Mouse (Mus musculus): ENCODE measurements at regions not wholly inside any gene's neighbourhood (a gene's known extent, or its start where the extent isn't known, plus 50 kb on each side); places are given as distances from the start of the nearest gene placed in this dataset.

DNA sequence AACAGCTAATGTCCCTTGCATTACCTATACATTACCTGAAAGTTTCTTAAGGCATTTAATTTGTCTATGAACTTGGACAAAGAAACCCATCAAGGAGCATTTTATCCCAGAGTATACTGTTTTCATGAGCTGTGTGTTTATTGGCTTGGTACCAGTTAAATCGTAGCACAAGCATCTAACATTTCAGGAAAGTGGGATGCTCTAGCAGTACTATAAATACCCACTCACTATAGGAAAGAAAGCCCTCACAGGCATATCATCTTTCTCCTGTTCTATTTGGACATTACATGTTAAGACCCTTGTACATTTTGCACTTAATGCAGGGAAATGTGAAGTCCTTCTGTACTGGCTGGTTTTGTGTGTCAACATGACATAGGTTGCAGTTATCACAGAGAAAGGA, 163.9 kb downstream of the Ptprc start:
- Histone ChIP-seq H3K4me1 (peaks cover 9% of the 10 kb centered on the region; the same call in 1 of the 2 replicates), H3K4me2 (replicated peaks) (no peak overlapping the region), H3K36me3 (no peaks in the 10 kb centered on the region), H3K4me3 (no peak overlapping the region), H3K9ac (no peak overlapping the region), H3K27me3 (no peaks in the 10 kb centered on the region), H3K27ac (no peak overlapping the region), H3K9me3 (no peaks in the 10 kb centered on the region)
- 58% methylated on average over 1 of the region's 1 CpGs for WGBS
- no peak for ATAC-seq (ENCODE audit: insufficient number of reproducible peaks, insufficient read depth, low FRiP score, low TSS enrichment)

DNA sequence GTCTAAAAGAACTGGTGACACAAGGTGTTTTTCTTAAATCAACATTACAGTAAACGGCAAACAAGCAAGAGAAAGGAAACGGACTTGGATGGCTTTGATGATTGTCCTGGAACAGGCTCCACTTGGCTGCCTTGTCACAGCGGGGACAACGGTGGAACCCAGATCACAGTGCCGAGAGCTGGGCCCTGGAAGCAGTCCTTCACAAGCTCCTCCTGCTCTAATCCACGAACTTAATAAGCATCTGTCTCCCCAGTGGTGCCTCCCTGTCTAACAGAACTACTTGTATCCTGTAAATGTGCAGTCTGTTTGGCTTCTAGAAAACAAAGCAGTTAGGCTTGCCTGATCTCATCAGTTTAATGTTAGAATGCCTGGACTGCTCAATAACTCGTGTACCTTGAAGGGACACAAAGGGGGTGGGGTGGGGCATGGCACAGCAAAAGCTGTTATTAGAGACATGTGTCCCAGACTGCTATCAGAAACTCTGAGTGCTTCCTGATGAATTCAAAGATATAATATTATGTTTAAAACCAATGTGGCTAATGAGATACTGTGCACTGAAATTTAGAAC, 164.5 kb downstream of the Ptprc start:
- Histone ChIP-seq H3K27ac (0 out of 2 replicates have a peak overlapping the region, but pooled peaks have one; percentile 23), H3K27me3 (no peaks in the 10 kb centered on the region), H3K4me3 (no peak overlapping the region), H3K4me1 (peaks cover 9% of the 10 kb centered on the region; the same call in 1 of the 2 replicates), H3K9me3 (no peaks in the 10 kb centered on the region), H3K9ac (no peak overlapping the region), H3K4me2 (replicated peaks) (no peak overlapping the region), H3K36me3 (no peaks in the 10 kb centered on the region)
- ATAC-seq (ENCODE audit: insufficient number of reproducible peaks, insufficient read depth, low FRiP score, low TSS enrichment), result no peak
- WGBS, result 39% methylated on average over 7 of the region's 7 CpGs

DNA sequence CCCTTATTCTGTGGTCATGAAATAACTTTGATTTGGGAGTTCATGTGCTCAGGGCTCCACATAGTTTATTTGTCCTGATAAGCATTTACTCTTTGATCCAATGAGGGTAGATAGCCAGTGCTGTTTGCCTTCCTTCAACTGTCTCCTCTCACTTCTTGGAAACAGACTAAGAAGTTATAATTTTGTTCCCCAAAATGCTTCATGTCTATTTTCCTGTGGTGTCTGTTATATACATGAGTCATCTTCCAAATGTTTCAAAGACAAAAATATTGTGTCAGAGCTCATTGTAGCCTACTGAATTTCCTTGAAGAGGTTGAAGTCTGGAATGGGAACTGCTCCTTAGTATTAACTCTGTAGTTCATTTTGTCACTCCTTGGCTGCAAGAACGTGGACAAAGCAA, 168.7 kb downstream of the Ptprc start:
- Histone ChIP-seq H3K9me3 (no peaks in the 10 kb centered on the region), H3K4me3 (no peak overlapping the region), H3K4me2 (replicated peaks) (no peak overlapping the region), H3K4me1 (peaks cover 9% of the 10 kb centered on the region; the same call in 1 of the 2 replicates), H3K9ac (no peak overlapping the region), H3K36me3 (no peaks in the 10 kb centered on the region), H3K27ac (no peak overlapping the region), H3K27me3 (no peaks in the 10 kb centered on the region)
- WGBS, result 61% methylated on average over 1 of the region's 1 CpGs
- ATAC-seq (ENCODE audit: insufficient number of reproducible peaks, insufficient read depth, low FRiP score, low TSS enrichment), result no peak

- Histone ChIP-seq H3K9me3 (no peaks in the 10 kb centered on the region), H3K27me3 (no peaks in the 10 kb centered on the region), H3K9ac (no peak overlapping the region), H3K4me1 (no peaks in the 10 kb centered on the region), H3K4me3 (no peak overlapping the region), H3K27ac (no peak overlapping the region), H3K4me2 (replicated peaks) (no peak overlapping the region), H3K36me3 (no peaks in the 10 kb centered on the region)
- ATAC-seq (ENCODE audit: insufficient number of reproducible peaks, insufficient read depth, low FRiP score, low TSS enrichment), result no peak
- 57% methylated on average over 2 of the region's 2 CpGs for WGBS
Observed at GRCm38 (mm10) chr1:138004319-138004718, 171.2 kb downstream of the Ptprc start.

GRCm38 (mm10) chr1:137999268-137999900, 176.1 kb downstream of the Ptprc start:
- H3K27ac ChIP-seq, result no peak overlapping the region
- H3K27me3 ChIP-seq, result no peaks in the 10 kb centered on the region
- 76% methylated on average over 3 of the region's 3 CpGs for WGBS
- no peak overlapping the region for H3K9ac ChIP-seq
- no peak overlapping the region for H3K4me2 ChIP-seq (replicated peaks)
- H3K4me3 ChIP-seq, result no peak overlapping the region
- no peak for ATAC-seq (ENCODE audit: insufficient number of reproducible peaks, insufficient read depth, low FRiP score, low TSS enrichment)
- H3K4me1 ChIP-seq, result no peaks in the 10 kb centered on the region
- no peaks in the 10 kb centered on the region for H3K9me3 ChIP-seq
- no peaks in the 10 kb centered on the region for H3K36me3 ChIP-seq

DNA sequence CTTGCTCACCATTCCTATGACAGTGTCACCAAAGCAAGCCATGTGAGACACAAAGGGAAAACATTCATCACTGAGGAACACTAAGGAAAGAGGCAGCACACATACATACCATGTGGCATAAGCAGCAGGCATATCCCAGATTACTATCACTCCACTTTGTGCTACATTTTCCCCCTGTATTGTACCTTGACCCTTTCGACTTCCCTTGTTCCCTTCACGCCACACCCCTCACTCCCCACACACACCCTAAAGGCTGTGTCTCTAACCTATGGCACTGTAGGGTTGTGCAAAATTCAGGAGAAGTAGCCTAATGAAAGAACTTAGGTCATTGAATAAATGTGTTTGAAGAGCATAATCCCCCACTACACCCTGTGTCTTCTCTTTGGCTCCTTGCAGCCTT, 179.5 kb downstream of the Ptprc start:
- H3K4me2 ChIP-seq (replicated peaks), result no peak overlapping the region
- no peaks in the 10 kb centered on the region for H3K27me3 ChIP-seq
- no peaks in the 10 kb centered on the region for H3K9me3 ChIP-seq
- no peak overlapping the region for H3K4me3 ChIP-seq
- no peaks in the 10 kb centered on the region for H3K4me1 ChIP-seq
- no peak for ATAC-seq (ENCODE audit: insufficient number of reproducible peaks, insufficient read depth, low FRiP score, low TSS enrichment)
- WGBS, result 90% methylated on average over 2 of the region's 2 CpGs
- no peak overlapping the region for H3K27ac ChIP-seq
- H3K36me3 ChIP-seq, result no peaks in the 10 kb centered on the region
- no peak overlapping the region for H3K9ac ChIP-seq

GRCm38 (mm10) chr1:137991936-137992335, 183.6 kb downstream of the Ptprc start:
- Histone ChIP-seq H3K4me1 (no peaks in the 10 kb centered on the region), H3K27ac (no peak overlapping the region), H3K4me2 (replicated peaks) (no peak overlapping the region), H3K27me3 (no peaks in the 10 kb centered on the region), H3K9me3 (no peaks in the 10 kb centered on the region), H3K9ac (no peak overlapping the region), H3K36me3 (no peaks in the 10 kb centered on the region), H3K4me3 (no peak overlapping the region)
- ATAC-seq (ENCODE audit: insufficient number of reproducible peaks, insufficient read depth, low FRiP score, low TSS enrichment), result no peak
- WGBS, result 78% methylated on average over 1 of the region's 1 CpGs

GRCm38 (mm10) chr1:137991412-137991811, 184.1 kb downstream of the Ptprc start:
- ATAC-seq (ENCODE audit: insufficient number of reproducible peaks, insufficient read depth, low FRiP score, low TSS enrichment), result no peak
- Histone ChIP-seq H3K4me1 (no peaks in the 10 kb centered on the region), H3K4me2 (replicated peaks) (no peak overlapping the region), H3K4me3 (no peak overlapping the region), H3K9ac (no peak overlapping the region), H3K9me3 (no peaks in the 10 kb centered on the region), H3K27ac (no peak overlapping the region), H3K27me3 (no peaks in the 10 kb centered on the region), H3K36me3 (no peaks in the 10 kb centered on the region)
- 89% methylated on average over 5 of the region's 5 CpGs for WGBS

DNA sequence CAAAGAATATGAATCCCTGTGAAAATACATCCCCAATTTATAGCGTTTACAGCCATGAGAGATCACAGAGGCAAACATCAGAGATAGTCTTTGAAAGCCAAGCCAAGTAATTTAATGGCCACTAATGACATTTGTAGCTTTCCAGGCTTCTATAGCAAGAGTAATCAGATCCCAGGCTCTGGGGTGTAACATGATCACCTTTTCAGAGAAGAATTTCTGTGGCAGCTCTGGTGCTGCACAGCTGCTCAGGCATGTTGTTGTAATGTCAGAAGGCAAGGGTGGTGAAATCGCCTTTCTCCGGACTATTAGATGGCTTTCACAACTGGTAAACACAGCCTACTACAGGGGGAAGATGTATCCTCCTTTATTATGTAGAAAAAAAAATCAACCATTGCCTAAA, 202.1 kb downstream of the Ptprc start:
- 11% methylated on average over 3 of the region's 3 CpGs for WGBS
- H3K36me3 ChIP-seq, result peaks cover 4% of the 10 kb centered on the region; the same call in 1 of the 2 replicates
- H3K4me3 ChIP-seq, result no peak overlapping the region
- H3K27me3 ChIP-seq, result no peaks in the 10 kb centered on the region
- H3K9ac ChIP-seq, result no peak overlapping the region
- peak; percentile 73; the same call in 1 of the 2 replicates for ATAC-seq (ENCODE audit: insufficient number of reproducible peaks, insufficient read depth, low FRiP score, low TSS enrichment)
- peaks cover 11% of the 10 kb centered on the region for H3K4me1 ChIP-seq
- H3K27ac ChIP-seq, result peak overlapping the region; percentile 70
- no peak overlapping the region for H3K4me2 ChIP-seq (replicated peaks)
- no peaks in the 10 kb centered on the region for H3K9me3 ChIP-seq

DNA sequence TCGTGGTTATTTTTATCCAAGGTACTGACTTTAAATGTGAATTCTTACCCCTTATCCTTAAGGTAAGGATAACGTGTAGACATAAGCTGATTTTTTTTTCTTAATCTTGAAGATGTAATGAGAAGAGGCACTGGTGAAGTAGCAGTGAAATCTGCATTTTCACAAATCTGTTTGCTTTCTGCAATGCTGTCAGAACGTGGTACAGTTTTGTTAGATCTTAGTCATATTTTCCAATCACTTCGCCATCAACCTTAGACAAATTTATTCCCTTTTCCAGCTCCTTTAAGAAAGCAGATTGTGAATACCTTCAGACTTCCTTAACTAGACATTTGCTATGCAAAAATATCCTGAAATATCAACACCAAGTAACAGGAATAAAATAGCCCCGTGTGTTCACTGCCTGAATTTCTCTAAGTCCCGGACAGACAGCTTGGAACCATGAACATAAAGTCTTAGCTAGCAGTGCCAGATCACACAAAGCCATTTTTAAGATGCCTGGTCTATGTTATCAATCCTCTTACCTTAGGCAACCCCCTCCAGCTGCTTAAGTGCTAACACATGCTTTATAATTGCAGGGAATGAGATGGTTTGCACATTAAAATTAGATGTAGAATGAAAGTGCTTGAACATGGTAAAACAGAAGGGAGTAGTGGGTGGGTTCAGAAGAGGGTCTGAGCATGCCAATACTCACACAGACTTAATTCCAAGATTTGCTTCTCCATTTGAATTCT, 202.7 kb downstream of the Ptprc start:
- no peak overlapping the region for H3K4me3 ChIP-seq
- ATAC-seq (ENCODE audit: insufficient number of reproducible peaks, insufficient read depth, low FRiP score, low TSS enrichment), result no peak
- no peaks in the 10 kb centered on the region for H3K27me3 ChIP-seq
- 38% methylated on average over 6 of the region's 6 CpGs for WGBS
- no peak overlapping the region for H3K9ac ChIP-seq
- H3K36me3 ChIP-seq, result peaks cover 4% of the 10 kb centered on the region; the same call in 1 of the 2 replicates
- H3K9me3 ChIP-seq, result no peaks in the 10 kb centered on the region
- H3K4me2 ChIP-seq (replicated peaks), result no peak overlapping the region
- H3K4me1 ChIP-seq, result peaks cover 11% of the 10 kb centered on the region
- H3K27ac ChIP-seq, result peak overlapping the region; percentile 70

- H3K36me3 ChIP-seq, result peaks cover 27% of the 10 kb centered on the region
- no peaks in the 10 kb centered on the region for H3K27me3 ChIP-seq
- no peak overlapping the region for H3K4me2 ChIP-seq (replicated peaks)
- no peak overlapping the region for H3K9ac ChIP-seq
- no peak overlapping the region for H3K27ac ChIP-seq
- H3K4me3 ChIP-seq, result no peak overlapping the region
- WGBS, result 79% methylated on average over 16 of the region's 16 CpGs
- no peaks in the 10 kb centered on the region for H3K9me3 ChIP-seq
- H3K4me1 ChIP-seq, result no peaks in the 10 kb centered on the region
- ATAC-seq (ENCODE audit: insufficient number of reproducible peaks, insufficient read depth, low FRiP score, low TSS enrichment), result no peak
Observed at GRCm38 (mm10) chr1:137966151-137966836, 209.2 kb downstream of the Ptprc start.
